Mouse (Mus musculus) embryonic facial prominence, embryonic 11.5 days (tissue): ENCODE measurements around the gene Myh1. TPM values are rescaled to one million over a fixed set of nuclear protein-coding genes. Genes with fewer than 3 reads are reported as not detected.

ENCODE experiments used
- ATAC-seq: fragments of 200-750 bp; cut with Nextera tagmentation; replicated peaks from 2 replicates; pipeline ENCODE4 v1.8.0; 2017; ENCODE audit warnings: low read depth; ENCODE audit not compliant: insufficient number of reproducible peaks, low FRiP score, low TSS enrichment
- DNase-seq: peaks from one replicate; pipeline ENCODE4 v3.0.0-alpha.2; 2015; ENCODE audit warnings: low spot score
- H3K27ac ChIP-seq: fragments of 300-500 bp; sonication (generic); replicated peaks from 2 replicates; pipeline ENCODE4 v1.5.1; 2014; ENCODE audit warnings: mild to moderate bottlenecking, low read depth, low read length, control low read depth
- H3K27me3 ChIP-seq: fragments of 300-500 bp; sonication (generic); 2 replicates; pipeline ENCODE4 v1.6.1; 2014; ENCODE audit warnings: mild to moderate bottlenecking, low read length, moderate library complexity, mixed read lengths; ENCODE audit not compliant: control insufficient read depth, insufficient read depth
- H3K36me3 ChIP-seq: fragments of 300-500 bp; sonication (generic); replicated peaks from 2 replicates; pipeline ENCODE4 v1.6.1; 2014; ENCODE audit warnings: low read depth, mild to moderate bottlenecking, low read length, moderate library complexity, mixed read lengths; ENCODE audit not compliant: control insufficient read depth, insufficient read depth
- H3K4me1 ChIP-seq: fragments of 300-500 bp; sonication (generic); 2 replicates; pipeline ENCODE4 v1.6.1; 2014; ENCODE audit warnings: low read length, mixed read lengths; ENCODE audit not compliant: control insufficient read depth, insufficient read depth
- H3K4me2 ChIP-seq: fragments of 300-500 bp; sonication (generic); 2 replicates; pipeline ENCODE4 v1.6.1; 2014; ENCODE audit warnings: low read depth, mild to moderate bottlenecking, control low read depth, low read length, moderate library complexity
- H3K4me3 ChIP-seq: fragments of 300-500 bp; sonication (generic); 2 replicates; pipeline ENCODE4 v1.5.1; 2014; ENCODE audit warnings: low read depth, low read length, control low read depth
- H3K9ac ChIP-seq: fragments of 300-500 bp; sonication (generic); replicated peaks from 2 replicates; pipeline ENCODE4 v1.6.1; 2014; ENCODE audit warnings: mild to moderate bottlenecking, control low read depth, low read length
- H3K9me3 ChIP-seq: fragments of 300-500 bp; sonication (generic); replicated peaks from 2 replicates; pipeline ENCODE4 v1.6.1; 2016; ENCODE audit warnings: mild to moderate bottlenecking, low read length, inconsistent platforms, mixed read lengths; ENCODE audit not compliant: control insufficient read depth
- WGBS: fragments of 180-500 bp; shearing (Covaris S2); extraction: QIAGEN DNeasy Blood & Tissue Kit; methylation state at CpG from one replicate; pipeline ENCODE4 v1.1.7; 2014; 5-methylcytosine and 5-hydroxymethylcytosine counted together
- polyA plus RNA-seq: library from polyadenylated mRNA; unstranded; fragments of >200 nt; fragmentation: Nextera tagmentation; extraction: Ambion mirVana; gene quantifications from 2 replicates; pipeline ENCODE4 v1.2.1, GENCODE M21; 2014

Gene Myh1
- polyA plus RNA-seq, result 0.06 and 0.20 TPM in 2 replicates

DNA sequence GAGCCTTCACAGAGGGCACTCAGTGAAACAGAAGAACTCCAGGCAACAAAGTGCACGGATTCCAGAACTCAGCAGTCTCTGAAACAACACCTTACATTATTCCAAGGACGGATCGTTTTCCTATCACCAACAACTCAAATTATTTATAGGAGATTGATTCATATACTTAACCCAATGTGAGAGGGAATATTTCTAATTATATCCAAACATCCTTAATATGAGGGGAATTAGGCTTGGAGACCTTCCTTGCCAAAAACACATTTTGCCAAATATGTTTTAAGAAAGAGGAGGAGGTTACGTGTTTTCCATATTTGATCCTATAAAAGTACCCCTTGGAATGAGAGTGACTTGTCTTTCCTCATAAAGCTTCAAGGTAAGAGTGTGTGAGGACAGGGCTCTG is at the start of gene Myh1:
Gene Myh1 (plus strand): TSS at position 301 of the 400 bp plus-strand sequence.
- Histone ChIP-seq H3K9ac (no peak within 1 kb of the TSS), H3K36me3 (no peaks in the 10 kb centered on the region), H3K4me3 (no peak within 1 kb of the TSS), H3K4me1 (no peaks in the 10 kb centered on the region), H3K27me3 (no peaks in the 10 kb centered on the region), H3K9me3 (no peaks in the 10 kb centered on the region), H3K27ac (no peak within 1 kb of the TSS), H3K4me2 (no peak within 1 kb of the TSS)
- DNase-seq, result no peak
- WGBS, result 68% methylated on average over 4 of the region's 4 CpGs
- ATAC-seq, result no peak

DNA sequence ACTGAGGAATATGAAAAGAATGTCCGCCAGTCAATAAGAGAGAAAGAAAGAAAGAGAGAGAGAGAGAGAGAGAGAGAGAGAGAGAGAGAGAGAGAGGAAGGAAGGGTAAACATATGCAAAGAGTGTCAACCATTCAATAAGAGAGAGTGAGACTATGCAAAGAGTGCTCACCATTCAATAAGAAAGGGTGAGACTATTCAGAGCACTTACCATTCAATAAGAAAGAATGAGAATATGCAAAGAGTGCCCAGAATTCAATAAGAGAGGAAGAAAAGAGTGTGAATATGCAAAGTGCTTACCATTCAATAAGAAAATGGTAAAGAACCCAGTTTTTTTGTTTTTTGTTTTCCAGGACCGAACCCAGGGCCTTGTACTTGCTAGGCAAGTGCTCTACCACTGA is 49.6 kb upstream of the Myh1 start:
- no peak overlapping the region for H3K9ac ChIP-seq
- H3K27me3 ChIP-seq, result no peaks in the 10 kb centered on the region
- no peaks in the 10 kb centered on the region for H3K4me1 ChIP-seq
- H3K4me3 ChIP-seq, result no peak overlapping the region
- H3K36me3 ChIP-seq, result no peaks in the 10 kb centered on the region
- H3K27ac ChIP-seq, result no peak overlapping the region
- H3K4me2 ChIP-seq, result no peak overlapping the region
- DNase-seq, result no peak
- WGBS, result 89% methylated on average over 2 of the region's 2 CpGs
- no peak for ATAC-seq
- no peaks in the 10 kb centered on the region for H3K9me3 ChIP-seq

DNA sequence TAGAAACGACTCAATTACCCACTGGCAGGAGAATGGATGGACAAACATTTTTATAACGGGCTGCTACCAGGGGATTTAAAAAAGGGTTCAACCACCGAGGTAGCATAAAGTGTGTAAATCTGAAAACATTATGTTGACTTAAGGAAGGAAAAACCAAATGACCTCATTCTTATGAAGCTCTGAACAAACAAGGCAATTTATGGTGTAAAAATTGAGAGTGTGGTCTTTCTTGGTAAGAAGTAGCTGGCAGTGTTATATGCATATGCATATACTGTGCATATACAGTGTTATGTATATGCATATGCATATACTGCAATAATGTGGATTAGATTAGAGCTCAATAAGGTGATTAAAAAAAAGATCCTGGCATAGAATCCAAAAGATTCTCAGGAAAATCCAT is 48.7 kb upstream of the Myh1 start:
- Histone ChIP-seq H3K4me3 (no peak overlapping the region), H3K27me3 (no peaks in the 10 kb centered on the region), H3K4me2 (no peak overlapping the region), H3K36me3 (no peaks in the 10 kb centered on the region), H3K9me3 (no peaks in the 10 kb centered on the region), H3K4me1 (no peaks in the 10 kb centered on the region), H3K9ac (no peak overlapping the region), H3K27ac (no peak overlapping the region)
- DNase-seq (no peak), ATAC-seq (no peak)
- 75% methylated on average over 3 of the region's 3 CpGs for WGBS

DNA sequence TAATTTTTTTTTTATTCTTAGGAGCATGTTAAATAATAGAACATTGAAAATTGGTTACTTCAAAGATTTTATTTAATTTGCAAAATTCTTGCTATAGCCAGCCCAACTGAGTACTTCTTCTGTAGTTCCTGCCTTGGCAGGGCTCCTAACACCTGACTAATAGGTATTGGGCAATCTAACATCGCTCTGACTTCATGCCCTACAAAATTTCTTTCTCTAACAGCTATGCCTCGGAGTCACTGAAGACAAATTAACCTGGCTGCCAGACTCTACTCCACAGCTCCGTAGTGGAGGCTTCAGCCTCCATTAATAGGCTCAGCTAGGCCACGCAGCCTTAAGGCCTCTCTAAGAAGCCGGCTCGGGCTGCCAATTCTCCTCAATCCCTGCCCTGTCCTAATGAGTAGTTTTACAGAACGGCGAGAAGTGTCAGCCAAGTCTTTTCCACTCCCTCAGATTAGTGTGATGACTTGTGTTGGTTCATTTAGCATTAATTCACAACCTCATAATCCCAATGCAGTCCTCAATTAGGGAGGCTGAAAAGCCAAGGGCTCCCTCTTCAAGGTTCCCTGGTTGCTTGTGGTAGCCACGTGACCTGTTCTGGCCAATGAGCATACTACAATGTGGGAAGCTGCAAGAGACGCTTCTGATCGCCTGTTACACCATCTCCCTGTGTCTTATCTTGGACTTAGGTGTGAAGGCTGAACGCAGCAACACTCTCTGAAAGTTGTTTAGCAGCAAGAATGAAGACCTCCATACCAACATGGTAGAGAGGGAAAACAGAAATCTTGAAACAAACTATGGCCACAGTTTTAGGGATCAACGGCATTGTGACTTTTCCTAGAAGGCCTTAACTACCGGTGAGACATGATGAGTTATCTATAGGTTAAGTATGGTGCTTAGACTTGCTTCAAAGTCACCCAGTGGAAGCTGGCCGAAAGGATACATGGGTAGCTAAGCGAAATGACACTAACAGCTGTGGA is 47.9 kb upstream of the Myh1 start:
- H3K27ac ChIP-seq, result no peak overlapping the region
- H3K4me3 ChIP-seq, result no peak overlapping the region
- H3K36me3 ChIP-seq, result no peaks in the 10 kb centered on the region
- H3K9me3 ChIP-seq, result no peaks in the 10 kb centered on the region
- H3K27me3 ChIP-seq, result no peaks in the 10 kb centered on the region
- 89% methylated on average over 16 of the region's 16 CpGs for WGBS
- H3K4me1 ChIP-seq, result no peaks in the 10 kb centered on the region
- H3K4me2 ChIP-seq, result no peak overlapping the region
- H3K9ac ChIP-seq, result no peak overlapping the region
- DNase-seq, result no peak
- ATAC-seq, result no peak

DNA sequence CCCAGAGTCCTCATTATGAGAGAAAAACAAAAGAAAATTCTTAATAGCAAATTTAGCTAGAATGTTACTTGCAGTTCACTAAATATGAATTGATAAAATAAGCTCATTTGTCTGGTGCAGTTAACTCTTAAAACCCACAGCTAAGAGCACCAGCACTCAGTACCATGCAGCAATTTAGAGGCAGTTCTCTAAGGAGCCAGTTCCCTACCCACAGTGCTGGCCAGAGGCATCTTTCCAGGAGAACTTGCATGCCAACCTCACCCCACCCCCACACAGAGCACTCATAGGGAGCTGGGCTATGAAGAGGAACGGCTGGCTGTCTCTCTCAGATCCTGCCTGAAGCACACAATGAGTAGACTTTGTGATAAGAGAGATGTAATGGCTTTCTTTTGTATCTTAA is 46.7 kb upstream of the Myh1 start:
- Histone ChIP-seq H3K4me1 (no peaks in the 10 kb centered on the region), H3K9ac (no peak overlapping the region), H3K4me3 (no peak overlapping the region), H3K9me3 (no peaks in the 10 kb centered on the region), H3K27me3 (no peaks in the 10 kb centered on the region), H3K36me3 (no peaks in the 10 kb centered on the region), H3K27ac (no peak overlapping the region), H3K4me2 (no peak overlapping the region)
- WGBS, result 20% methylated on average over 1 of the region's 1 CpGs
- ATAC-seq, result no peak
- no peak for DNase-seq

DNA sequence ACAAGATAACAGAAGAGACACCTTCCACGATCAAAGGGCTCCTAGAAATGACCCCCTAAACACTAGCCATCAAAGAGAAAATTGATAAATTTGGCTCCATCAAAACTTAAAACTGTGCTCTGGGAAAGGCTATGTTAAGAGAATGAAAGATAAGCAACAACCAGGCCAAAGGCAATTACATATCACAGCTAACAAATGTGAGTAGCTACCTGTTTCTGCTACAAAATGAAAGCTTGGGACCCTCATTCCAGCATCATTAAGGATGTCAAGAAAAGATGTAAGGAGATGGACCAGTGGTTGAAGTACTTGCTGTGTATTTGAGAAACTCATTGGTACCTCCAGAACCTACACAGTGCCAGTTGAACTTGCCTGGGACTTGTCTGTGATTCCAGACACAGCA is 46.0 kb upstream of the Myh1 start:
- H3K9ac ChIP-seq, result no peak overlapping the region
- H3K4me2 ChIP-seq, result no peak overlapping the region
- H3K4me1 ChIP-seq, result no peaks in the 10 kb centered on the region
- no peaks in the 10 kb centered on the region for H3K27me3 ChIP-seq
- WGBS, result 76% methylated on average over 1 of the region's 1 CpGs
- H3K27ac ChIP-seq, result no peak overlapping the region
- H3K4me3 ChIP-seq, result no peak overlapping the region
- DNase-seq (no peak), ATAC-seq (no peak)
- H3K9me3 ChIP-seq, result no peaks in the 10 kb centered on the region
- H3K36me3 ChIP-seq, result no peaks in the 10 kb centered on the region

DNA sequence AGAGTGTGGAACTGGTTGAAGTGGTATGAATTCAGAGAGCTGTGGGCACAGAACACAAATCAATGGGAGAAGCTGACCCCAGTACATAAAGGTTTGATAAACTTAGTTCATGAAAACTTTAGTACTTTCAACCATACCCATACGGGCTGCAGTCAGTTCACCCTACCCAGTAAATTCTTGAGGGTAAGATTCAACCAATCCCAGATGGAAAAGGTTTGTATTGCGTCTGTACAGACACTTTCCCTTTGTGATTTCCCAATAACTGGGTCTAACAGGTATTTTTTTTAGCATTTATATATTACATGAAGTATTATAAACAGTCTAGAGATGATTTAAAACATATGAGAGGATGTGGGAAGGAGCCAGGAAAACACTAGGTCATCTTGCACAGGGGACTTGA is 44.2 kb upstream of the Myh1 start:
- Histone ChIP-seq H3K9me3 (no peaks in the 10 kb centered on the region), H3K4me2 (no peak overlapping the region), H3K9ac (no peak overlapping the region), H3K27me3 (no peaks in the 10 kb centered on the region), H3K4me3 (no peak overlapping the region), H3K4me1 (no peaks in the 10 kb centered on the region), H3K36me3 (no peaks in the 10 kb centered on the region), H3K27ac (no peak overlapping the region)
- 82% methylated on average over 2 of the region's 2 CpGs for WGBS
- ATAC-seq (no peak), DNase-seq (no peak)

DNA sequence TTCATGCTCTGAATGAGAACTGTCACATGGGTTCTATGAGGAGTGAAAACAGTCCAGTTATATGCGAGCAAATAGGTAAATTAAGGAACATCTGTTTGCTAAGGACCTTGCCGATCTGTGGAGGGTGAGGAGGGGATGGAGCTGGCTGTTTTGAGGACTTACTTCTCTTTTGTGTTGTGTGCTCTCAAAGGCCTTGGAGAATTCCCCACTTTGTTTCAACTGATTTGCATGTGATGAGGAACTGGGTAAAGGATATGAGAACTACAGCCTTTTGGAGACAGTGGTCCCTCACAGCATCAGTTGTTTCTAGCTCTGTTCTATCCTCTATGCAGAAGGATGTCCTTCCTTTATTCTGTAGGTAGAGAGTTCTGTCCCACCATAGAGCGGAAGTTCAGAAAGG is 39.7 kb upstream of the Myh1 start:
- WGBS, result 91% methylated on average over 3 of the region's 3 CpGs
- no peaks in the 10 kb centered on the region for H3K4me1 ChIP-seq
- no peak overlapping the region for H3K9ac ChIP-seq
- no peaks in the 10 kb centered on the region for H3K36me3 ChIP-seq
- H3K27ac ChIP-seq, result no peak overlapping the region
- no peak overlapping the region for H3K4me2 ChIP-seq
- ATAC-seq, result no peak
- DNase-seq, result no peak
- H3K9me3 ChIP-seq, result no peaks in the 10 kb centered on the region
- H3K27me3 ChIP-seq, result no peaks in the 10 kb centered on the region
- no peak overlapping the region for H3K4me3 ChIP-seq
